Mouse (Mus musculus) heart, postnatal 0 days (tissue): ENCODE results near the gene Nectin1. TPM values are rescaled to one million over a fixed set of nuclear protein-coding genes. Genes with fewer than 3 reads are reported as not detected.

Source experiments
- ATAC-seq: fragments of 200-750 bp; cut with Nextera tagmentation; 2 replicates; pipeline ENCODE4 v1.8.0; 2017; ENCODE audit warnings: low read depth, moderate number of reproducible peaks, moderate library complexity; ENCODE audit not compliant: insufficient read depth
- DNase-seq: peaks from one replicate; pipeline ENCODE4 v3.0.0-alpha.2; 2016; ENCODE audit warnings: low spot score
- H3K27ac ChIP-seq: fragments of 300-500 bp; sonication (generic); 2 replicates; pipeline ENCODE4 v1.5.1; 2014; ENCODE audit warnings: low read depth, mild to moderate bottlenecking
- H3K27me3 ChIP-seq: fragments of 300-500 bp; sonication (generic); 2 replicates; pipeline ENCODE4 v1.6.1; 2014; ENCODE audit warnings: low read length, mixed read lengths; ENCODE audit not compliant: control insufficient read depth, insufficient read depth
- H3K36me3 ChIP-seq: fragments of 300-500 bp; sonication (generic); replicated peaks from 2 replicates; pipeline ENCODE4 v1.6.1; 2014; ENCODE audit warnings: low read length, mixed read lengths; ENCODE audit not compliant: control insufficient read depth, insufficient read depth
- H3K4me1 ChIP-seq: fragments of 300-500 bp; sonication (generic); 2 replicates; pipeline ENCODE4 v1.6.1; 2014; ENCODE audit warnings: antibody characterized with exemption; ENCODE audit not compliant: control insufficient read depth, insufficient read depth
- H3K4me2 ChIP-seq: fragments of 300-500 bp; sonication (generic); 2 replicates; pipeline ENCODE4 v1.6.1; 2014; ENCODE audit warnings: low read depth, mild to moderate bottlenecking, low read length, moderate library complexity
- H3K4me3 ChIP-seq: fragments of 300-500 bp; sonication (generic); 2 replicates; pipeline ENCODE4 v1.5.1; 2014; ENCODE audit warnings: low read depth, low read length
- H3K9ac ChIP-seq: fragments of 300-500 bp; sonication (generic); replicated peaks from 2 replicates; pipeline ENCODE4 v1.6.1; 2014; ENCODE audit warnings: low read depth, low read length, mixed read lengths
- H3K9me3 ChIP-seq: fragments of 300-500 bp; sonication (generic); replicated peaks from 2 replicates; pipeline ENCODE4 v1.6.1; 2016; ENCODE audit warnings: low read length; ENCODE audit not compliant: control insufficient read depth
- CTCF ChIP-seq: IDR thresholded peaks from 2 replicates; pipeline ENCODE4 v1.5.1; 2016; ENCODE audit warnings: antibody characterized with exemption, control low read depth, low read depth
- EP300 ChIP-seq: IDR thresholded peaks from 2 replicates; pipeline ENCODE4 v1.6.1; 2016; ENCODE audit warnings: antibody characterized with exemption, low read depth
- WGBS: fragments of 180-500 bp; shearing (Covaris S2); extraction: QIAGEN DNeasy Blood & Tissue Kit; methylation state at CpG from one replicate; pipeline ENCODE4 v1.1.7; 2014; 5-methylcytosine and 5-hydroxymethylcytosine counted together
- polyA plus RNA-seq: library from polyadenylated mRNA; unstranded; fragments of >200 nt; fragmentation: Nextera tagmentation; extraction: Ambion mirVana; gene quantifications from 2 replicates; pipeline ENCODE4 v1.2.1, GENCODE M21; 2015
- total RNA-seq: library from RNA; depleted of rRNA; stranded (reverse); fragments of >200 nt; gene quantifications from 2 replicates; pipeline ENCODE4 v1.2.3, GENCODE M21; 2014; ENCODE audit warnings: low replicate concordance; rRNA removed

The Nectin1 gene
- 2.2 and 3.6 TPM in 2 replicates for total RNA-seq
- polyA plus RNA-seq, result 0.67 and 0.82 TPM in 2 replicates

- peak within 1 kb of the TSS; percentile 99 for H3K4me2 ChIP-seq
- peaks cover 19% of the 10 kb centered on the region for H3K4me1 ChIP-seq
- peak within 1 kb of the TSS; percentile 59 for H3K9ac ChIP-seq
- TF ChIP-seq EP300 (no peak), CTCF (peak; percentile 86)
- WGBS, result 1% methylated on average over 44 of the region's 51 CpGs
- H3K9me3 ChIP-seq, result no peaks in the 10 kb centered on the region
- H3K4me3 ChIP-seq, result peak within 1 kb of the TSS; percentile 64
- no peaks in the 10 kb centered on the region for H3K36me3 ChIP-seq
- ATAC-seq (peak; percentile 88), DNase-seq (peak; percentile 90)
- peaks cover 29% of the 10 kb centered on the region for H3K27me3 ChIP-seq
- H3K27ac ChIP-seq, result peak within 1 kb of the TSS; percentile 60
Observed at GRCm38 (mm10) chr9:43743647-43744137, at the start of gene Nectin1. Nectin1 (plus strand) TSS chr9:43743984.

DNA sequence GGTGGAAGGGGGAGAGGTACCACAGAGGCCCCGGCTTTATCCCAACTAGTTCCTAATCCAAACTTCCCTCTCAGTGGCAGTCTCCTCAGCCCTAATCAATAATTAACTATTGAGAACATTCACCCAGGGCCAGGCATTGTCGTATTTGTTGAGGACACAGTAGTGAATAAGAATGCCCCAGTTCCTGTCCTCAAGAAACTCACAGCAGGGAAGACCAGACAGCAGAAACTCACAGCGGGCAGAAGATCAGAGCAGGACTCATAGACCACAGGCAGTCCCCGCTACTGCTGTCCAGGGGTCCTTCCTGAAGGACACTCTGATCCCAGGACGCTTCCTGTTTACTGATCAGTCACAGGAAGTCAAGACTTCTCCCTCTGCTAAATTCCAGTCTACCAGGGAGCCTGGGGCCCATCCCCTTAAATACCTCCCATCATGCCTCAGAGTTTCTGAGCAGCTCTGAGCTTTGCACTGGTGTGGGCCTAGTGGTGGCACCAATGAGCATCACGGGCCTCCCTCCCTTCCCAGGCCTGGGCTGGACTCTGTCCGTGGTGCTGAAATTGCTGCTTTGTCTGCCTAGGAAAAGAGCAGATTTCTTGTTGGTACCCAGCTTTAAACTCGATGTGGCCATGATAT is 45.6 kb upstream of the Nectin1 start:
- no peaks in the 10 kb centered on the region for H3K36me3 ChIP-seq

DNA sequence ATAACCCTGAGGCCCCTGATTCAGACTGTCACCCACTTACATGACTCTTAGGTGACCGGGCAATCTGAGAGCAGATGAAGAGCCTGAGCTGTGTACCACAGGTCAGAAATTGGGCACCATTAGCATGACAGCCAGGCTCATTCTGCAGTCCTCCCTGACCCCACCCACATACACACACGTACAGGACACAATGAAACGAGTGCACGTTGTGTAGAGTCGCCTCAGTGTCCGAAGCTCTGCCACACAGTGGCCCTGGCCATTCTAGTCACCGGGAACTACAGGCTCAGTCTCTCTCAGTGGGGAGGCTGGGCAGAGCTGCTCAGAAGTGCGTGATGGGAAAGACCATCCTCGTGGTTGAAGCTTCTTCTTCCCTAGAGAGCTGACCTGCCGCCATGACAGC is 44.9 kb upstream of the Nectin1 start:
- H3K27ac ChIP-seq, result no peak overlapping the region

More for the DNA sequence above, 45.6 kb upstream of the Nectin1 start:
- WGBS, result 14% methylated on average over 8 of the region's 8 CpGs
- Histone ChIP-seq H3K9ac (no peak overlapping the region), H3K4me1 (no peaks in the 10 kb centered on the region), H3K27ac (no peak overlapping the region), H3K9me3 (no peaks in the 10 kb centered on the region), H3K27me3 (no peaks in the 10 kb centered on the region), H3K4me2 (no peak overlapping the region), H3K4me3 (no peak overlapping the region)
- DNase-seq (peak; percentile 73), ATAC-seq (peak; percentile 36)
- TF ChIP-seq CTCF (peak; percentile 36), EP300 (no peak)

DNA sequence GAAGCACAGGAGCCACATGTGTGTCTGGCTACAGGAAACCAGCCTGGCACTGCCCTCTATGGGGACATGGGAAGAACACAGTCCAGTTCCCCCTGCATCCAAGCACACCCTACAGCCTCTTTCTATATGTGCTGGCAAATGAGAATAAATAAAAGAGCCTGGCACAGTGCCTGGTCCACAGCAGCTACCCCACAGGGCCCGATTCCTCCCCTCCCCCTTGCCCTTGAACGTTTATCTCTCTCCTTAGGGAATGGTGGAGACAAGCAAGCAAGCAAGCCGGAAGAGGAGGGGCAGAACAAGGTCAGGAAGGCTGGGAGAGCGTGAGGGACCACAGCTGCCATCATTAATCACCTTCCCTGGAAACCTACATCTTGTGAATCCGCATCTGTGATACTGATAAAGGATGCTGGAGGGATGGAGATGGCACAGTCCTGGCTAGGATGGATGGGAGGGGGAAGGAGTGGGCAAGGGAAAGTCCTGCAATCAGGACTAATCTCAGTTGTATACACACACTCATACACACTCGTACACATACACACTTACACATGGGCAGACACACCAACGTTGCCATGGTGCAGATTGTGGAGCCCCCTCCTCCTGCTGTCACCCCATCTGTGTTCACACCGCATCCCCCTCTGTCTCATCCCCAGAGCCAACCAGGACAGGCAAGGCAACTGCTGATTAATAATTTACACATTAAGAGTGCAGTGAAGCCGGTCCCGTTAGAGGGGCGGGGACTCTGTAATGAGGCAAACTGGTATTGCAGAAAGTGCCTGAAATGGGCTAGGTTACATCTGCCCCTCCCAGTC is 44.2 kb upstream of the Nectin1 start:
- H3K4me2 ChIP-seq, result no peak overlapping the region
- H3K27ac ChIP-seq, result no peak overlapping the region
- DNase-seq, result no peak
- no peaks in the 10 kb centered on the region for H3K36me3 ChIP-seq
- no peaks in the 10 kb centered on the region for H3K9me3 ChIP-seq
- no peak overlapping the region for H3K9ac ChIP-seq
- H3K27me3 ChIP-seq, result no peaks in the 10 kb centered on the region
- H3K4me1 ChIP-seq, result no peaks in the 10 kb centered on the region
- no peak for ATAC-seq
- 56% methylated on average over 11 of the region's 11 CpGs for WGBS
- TF ChIP-seq CTCF, result no peak
- TF ChIP-seq EP300, result no peak
- H3K4me3 ChIP-seq, result no peak overlapping the region

More for the DNA sequence above, 44.9 kb upstream of the Nectin1 start:
- Histone ChIP-seq H3K36me3 (no peaks in the 10 kb centered on the region), H3K9me3 (no peaks in the 10 kb centered on the region), H3K4me3 (no peak overlapping the region), H3K9ac (no peak overlapping the region), H3K4me1 (no peaks in the 10 kb centered on the region), H3K27me3 (no peaks in the 10 kb centered on the region), H3K4me2 (no peak overlapping the region)
- DNase-seq (no peak), ATAC-seq (no peak)
- TF ChIP-seq CTCF, result no peak
- no peak for TF ChIP-seq EP300
- 75% methylated on average over 10 of the region's 10 CpGs for whole genome bisulfite sequencing

DNA sequence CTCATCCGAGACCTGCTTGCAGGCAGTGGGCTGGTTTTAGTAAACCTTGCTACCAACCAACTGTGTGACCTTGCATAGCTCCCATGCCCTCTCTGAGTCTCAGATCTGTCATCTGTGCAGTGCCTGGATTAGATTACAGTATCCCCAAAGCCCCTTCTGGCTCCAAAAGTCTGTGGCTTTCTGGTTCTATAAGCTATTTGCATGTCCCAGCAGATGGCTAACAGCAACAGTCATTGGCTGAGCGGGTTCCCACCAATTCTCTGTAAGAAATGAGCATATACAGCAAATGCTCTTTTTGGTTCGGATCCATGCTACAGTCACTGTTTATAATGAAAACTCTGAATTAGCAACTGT is 43.6 kb upstream of the Nectin1 start:
- ATAC-seq (no peak), DNase-seq (no peak)
- no peaks in the 10 kb centered on the region for H3K4me1 ChIP-seq
- H3K4me2 ChIP-seq, result no peak overlapping the region
- TF ChIP-seq EP300 (no peak), CTCF (no peak)
- no peak overlapping the region for H3K4me3 ChIP-seq
- no peak overlapping the region for H3K9ac ChIP-seq
- H3K27me3 ChIP-seq, result no peaks in the 10 kb centered on the region
- no peaks in the 10 kb centered on the region for H3K36me3 ChIP-seq
- no peak overlapping the region for H3K27ac ChIP-seq
- no peaks in the 10 kb centered on the region for H3K9me3 ChIP-seq
- 69% methylated on average over 3 of the region's 3 CpGs for WGBS
